Mouse (Mus musculus) urinary bladder, postnatal 25 days (tissue): ENCODE results near the gene Arntl2.
A peak's percentile ranks its signal among the peaks of the same experiment; 100 is the strongest.

Source experiments
- DNase-seq: peaks from one replicate; pipeline ENCODE4 v3.0.0; 2022; ENCODE audit warnings: low spot score

The Arntl2 gene

GRCm38 (mm10) chr6:146781566-146781965 lies 14.3 kb upstream of the Arntl2 start:
- DNase-seq: no peak

- no peak for DNase-seq
Observed at GRCm38 (mm10) chr6:146793527-146793926, 2.3 kb upstream of the Arntl2 start.

GRCm38 (mm10) chr6:146795166-146795923 lies 510 bp upstream of the Arntl2 start:
- DNase-seq: peak; percentile 12

- DNase-seq: no peak
Observed at GRCm38 (mm10) chr6:146797446-146797845, 1.6 kb downstream of the Arntl2 start.

GRCm38 (mm10) chr6:146809991-146810390 lies 14.1 kb downstream of the Arntl2 start:
- no peak for DNase-seq

- no peak for DNase-seq
Observed at GRCm38 (mm10) chr6:146813007-146813406, 17.2 kb downstream of the Arntl2 start.

- no peak for DNase-seq
Observed at GRCm38 (mm10) chr6:146820177-146820965, 24.5 kb downstream of the Arntl2 start.

- DNase-seq: no peak
Observed at GRCm38 (mm10) chr6:146821958-146822357, 26.1 kb downstream of the Arntl2 start.

- DNase-seq: peak; percentile 67
Observed at GRCm38 (mm10) chr6:146824727-146825486, 29.1 kb downstream of the Arntl2 start.

GRCm38 (mm10) chr6:146825487-146825773 lies 29.6 kb downstream of the Arntl2 start:
- DNase-seq: no peak

GRCm38 (mm10) chr6:146831320-146831719 lies 35.5 kb downstream of the Arntl2 start:
- DNase-seq: no peak

GRCm38 (mm10) chr6:146833485-146834314 lies 37.8 kb downstream of the Arntl2 start:
- peak; percentile 21 for DNase-seq

GRCm38 (mm10) chr6:146834342-146834741 lies 38.5 kb downstream of the Arntl2 start:
- no peak for DNase-seq

GRCm38 (mm10) chr6:146835784-146836183 lies 39.9 kb downstream of the Arntl2 start:
- no peak for DNase-seq

GRCm38 (mm10) chr6:146837316-146837715 lies 41.5 kb downstream of the Arntl2 start:
- DNase-seq: no peak

GRCm38 (mm10) chr6:146838366-146838765 lies 42.5 kb downstream of the Arntl2 start:
- no peak for DNase-seq

- no peak for DNase-seq
Observed at GRCm38 (mm10) chr6:146838863-146839262, 43.0 kb downstream of the Arntl2 start.

- no peak for DNase-seq
Observed at GRCm38 (mm10) chr6:146844867-146845266, 49.0 kb downstream of the Arntl2 start.

- DNase-seq: no peak
Observed at GRCm38 (mm10) chr6:146845347-146845746, 49.5 kb downstream of the Arntl2 start.

- DNase-seq: no peak
Observed at GRCm38 (mm10) chr6:146845961-146846750, 50.3 kb downstream of the Arntl2 start.

GRCm38 (mm10) chr6:146847402-146847801 lies 51.5 kb downstream of the Arntl2 start:
- DNase-seq: no peak
